Mouse (Mus musculus) brain, embryonic 18.5 days (tissue): ENCODE results near the gene Tmem159.

ENCODE experiments used
- DNase-seq: peaks from one replicate; pipeline ENCODE4 v3.0.0-alpha.2; 2012; ENCODE audit warnings: low read depth, low spot score

Gene Tmem159

GRCm38 (mm10) chr7:120102164-120102972 lies at the start of gene Tmem159:
Tmem159 (plus strand) TSS chr7:120102353.
- DNase-seq = no peak

GRCm38 (mm10) chr7:120054016-120054415 lies 48.1 kb upstream of the Tmem159 start:
- no peak for DNase-seq

GRCm38 (mm10) chr7:120055479-120055878 lies 46.7 kb upstream of the Tmem159 start:
- no peak for DNase-seq

DNA sequence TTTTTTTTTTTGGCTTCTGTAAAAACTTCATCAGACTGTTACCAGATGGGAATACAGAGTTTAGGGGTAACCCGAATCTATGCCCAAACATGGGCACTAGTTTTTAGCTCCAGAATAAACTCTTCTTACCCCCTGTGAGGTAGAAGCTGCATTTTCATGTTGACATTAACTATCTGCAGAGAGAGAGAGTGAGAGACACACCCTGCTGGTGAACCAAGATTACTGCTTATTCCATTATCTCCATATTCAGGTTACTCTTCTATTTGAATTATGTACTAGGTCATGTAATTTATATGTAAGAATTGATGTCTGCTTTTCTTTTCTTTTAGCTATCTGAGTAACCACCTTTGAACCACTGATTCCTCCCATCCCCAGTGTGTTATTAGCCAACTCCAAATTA lies 38.1 kb upstream of the Tmem159 start:
- DNase-seq = no peak

DNA sequence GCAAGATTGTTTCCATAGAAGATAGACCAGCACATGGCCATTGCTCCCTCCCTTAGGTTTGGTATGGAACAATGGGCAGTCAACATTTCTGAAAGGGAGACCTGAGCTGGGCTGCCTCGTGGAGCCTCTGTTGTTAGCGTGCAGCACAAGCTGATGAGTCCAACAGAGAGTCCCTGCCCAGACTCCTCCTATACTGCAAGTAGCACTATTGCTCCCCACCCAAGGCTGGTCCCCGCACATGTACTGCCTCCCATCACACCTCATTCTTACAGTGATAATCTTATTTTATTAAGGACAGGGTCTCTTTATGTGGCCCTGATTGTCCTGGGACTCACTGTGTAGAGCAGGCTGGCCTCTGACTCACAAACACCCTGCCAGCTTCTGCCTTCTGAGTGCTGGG lies 34.0 kb upstream of the Tmem159 start:
- DNase-seq = no peak

DNA sequence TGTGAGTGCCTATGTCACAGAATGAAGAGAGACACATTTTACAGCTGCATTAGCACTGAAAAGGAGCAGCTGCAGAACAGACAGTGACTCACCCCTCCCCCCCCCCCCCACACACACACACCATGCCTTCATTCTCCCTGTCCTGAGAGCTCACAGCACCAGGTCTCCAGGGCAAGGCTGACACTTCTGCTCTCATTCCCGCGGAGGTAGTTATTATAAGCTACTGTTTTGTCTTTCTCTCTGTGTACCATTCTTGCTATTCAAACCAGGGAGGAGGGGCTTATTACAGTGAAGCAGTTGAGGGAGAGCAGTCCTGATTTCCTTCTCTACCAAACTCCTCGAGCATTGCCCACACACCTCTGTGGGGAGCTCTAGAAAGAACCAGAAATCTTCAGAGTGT lies 33.0 kb upstream of the Tmem159 start:
- DNase-seq = no peak

GRCm38 (mm10) chr7:120080177-120080576 lies 22.0 kb upstream of the Tmem159 start:
- no peak for DNase-seq

DNA sequence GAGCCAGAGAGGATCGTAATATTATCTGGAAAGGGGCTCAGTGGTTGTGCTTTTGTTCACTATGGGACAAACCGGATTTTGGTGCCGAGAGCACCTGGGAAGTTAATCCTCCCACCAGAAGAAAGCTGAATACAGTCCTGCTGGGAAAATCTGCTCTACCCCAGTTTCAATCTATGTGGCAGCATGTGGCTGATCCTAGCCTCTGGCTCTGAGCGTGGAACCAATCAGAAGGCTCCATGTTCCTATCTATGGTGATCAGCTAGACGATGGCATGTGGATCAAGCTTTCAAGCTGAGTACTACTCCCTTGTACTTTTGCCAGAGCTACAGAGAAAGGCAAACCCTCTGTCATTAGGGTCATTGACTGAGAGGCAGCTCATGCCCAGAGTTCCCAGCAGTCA lies 9.1 kb upstream of the Tmem159 start:
- DNase-seq = no peak

GRCm38 (mm10) chr7:120094216-120094615 lies 7.9 kb upstream of the Tmem159 start:
- no peak for DNase-seq

DNA sequence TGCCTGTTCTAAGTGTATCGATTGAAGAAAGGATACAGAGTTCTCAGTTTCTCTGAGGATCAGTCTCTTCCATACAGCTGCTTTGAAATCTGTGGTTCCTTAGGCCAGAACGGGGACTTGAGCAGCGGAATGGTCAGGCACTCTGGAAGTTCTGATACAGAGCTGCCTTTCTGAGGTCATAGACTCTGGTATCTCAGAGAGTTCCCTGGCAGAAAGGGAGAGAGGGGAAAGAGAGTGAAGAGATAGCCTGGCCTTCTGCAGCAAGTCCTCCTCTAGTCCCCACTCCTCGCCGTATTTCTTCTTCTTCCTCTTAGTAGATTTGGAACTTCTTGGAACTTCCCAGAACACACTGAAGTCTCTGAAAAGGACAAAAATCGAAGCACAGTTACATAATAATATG lies 7.0 kb upstream of the Tmem159 start, which contains the start of gene Dnah3:
Gene Dnah3 (minus strand): TSS at position 101 of the 400 bp plus-strand sequence.
- DNase-seq = no peak

- DNase-seq = no peak
These were observed 4.3 kb upstream of the Tmem159 start for GRCm38 (mm10) chr7:120097845-120098244.

GRCm38 (mm10) chr7:120098403-120098802 lies 3.8 kb upstream of the Tmem159 start:
- DNase-seq = no peak

DNA sequence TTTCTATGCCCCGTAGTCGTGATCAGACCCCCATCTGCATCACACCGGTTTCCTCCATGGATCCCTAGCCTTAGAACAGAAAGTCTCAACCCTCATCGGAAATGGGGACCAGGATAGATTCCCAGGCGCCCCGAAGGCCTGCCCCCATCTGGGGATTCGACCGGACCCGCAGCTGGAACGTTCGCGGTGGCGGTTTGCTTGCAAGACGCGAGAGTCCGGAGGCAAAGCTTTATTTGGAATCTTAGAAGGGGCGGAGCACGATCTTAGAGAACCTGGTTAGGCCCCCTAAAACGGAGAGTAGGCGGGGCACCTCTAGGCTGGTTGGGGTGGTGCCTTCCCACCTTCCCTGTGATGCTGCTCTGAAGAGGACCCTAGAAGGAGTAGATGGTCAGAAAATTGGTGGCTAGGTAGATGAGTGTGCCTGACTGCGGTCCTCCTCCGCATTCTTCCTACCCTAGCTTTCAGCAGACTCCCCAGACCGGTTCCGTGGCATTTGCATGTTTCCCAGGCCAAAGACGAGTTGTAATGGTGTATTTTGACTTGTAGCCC lies 940 bp downstream of the Tmem159 start:
- DNase-seq = no peak

DNA sequence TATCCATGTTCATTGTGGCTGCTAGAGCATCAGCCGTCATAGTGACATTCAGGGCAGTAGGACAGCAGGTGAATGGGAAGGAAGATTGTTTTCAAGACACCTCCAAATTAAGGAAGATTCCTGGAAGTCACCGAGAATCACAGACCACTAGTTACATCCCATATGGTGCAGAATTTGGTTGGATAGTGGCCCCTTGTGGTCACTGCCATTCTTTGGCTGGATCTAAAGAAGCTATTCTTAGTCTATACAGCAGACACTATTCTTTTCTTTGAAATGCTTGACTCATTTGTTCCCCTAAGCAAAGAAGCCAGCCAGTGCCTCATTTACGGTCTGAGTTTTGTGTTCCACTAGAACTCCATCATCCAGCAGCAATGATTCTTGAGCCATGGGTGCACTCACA lies 2.8 kb downstream of the Tmem159 start:
- DNase-seq = no peak

DNA sequence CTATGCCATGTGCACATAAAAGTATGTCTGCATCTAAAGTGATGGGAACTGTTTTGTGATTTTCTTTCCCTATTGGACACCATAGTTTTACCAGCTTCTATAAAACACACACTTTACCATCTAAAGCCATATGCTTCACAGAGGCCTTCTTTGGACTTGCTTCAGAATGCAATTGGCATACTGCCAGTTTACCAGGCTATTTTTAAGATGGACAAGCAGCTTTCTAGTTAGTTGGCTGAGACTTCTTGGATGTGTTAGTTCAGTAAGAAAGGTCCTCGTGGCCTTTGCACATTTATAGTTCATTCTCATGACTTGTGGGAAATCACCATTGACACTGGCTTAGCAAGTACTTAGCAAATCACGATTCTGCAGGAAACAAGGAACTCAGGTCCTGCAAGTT lies 4.2 kb downstream of the Tmem159 start:
- no peak for DNase-seq

DNA sequence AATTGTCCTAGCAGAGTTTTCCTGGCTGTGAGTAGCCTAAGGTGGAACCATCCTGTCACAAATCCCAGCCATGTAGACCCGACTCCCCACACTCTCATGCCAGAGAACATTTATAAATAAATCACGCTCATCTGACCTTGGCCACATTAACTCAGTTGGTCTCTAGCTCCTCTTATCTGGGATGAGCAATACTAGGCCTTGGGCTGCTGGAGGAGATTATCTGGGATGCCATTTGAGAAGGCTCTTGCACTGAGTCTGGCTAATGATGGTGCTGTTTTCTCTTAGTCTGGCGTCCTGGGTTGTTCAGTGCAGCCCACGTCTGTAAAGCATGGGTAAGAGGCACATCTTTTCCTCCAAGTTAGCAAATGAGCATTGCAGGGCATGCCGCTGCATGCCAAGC lies 7.5 kb downstream of the Tmem159 start:
- DNase-seq = no peak

DNA sequence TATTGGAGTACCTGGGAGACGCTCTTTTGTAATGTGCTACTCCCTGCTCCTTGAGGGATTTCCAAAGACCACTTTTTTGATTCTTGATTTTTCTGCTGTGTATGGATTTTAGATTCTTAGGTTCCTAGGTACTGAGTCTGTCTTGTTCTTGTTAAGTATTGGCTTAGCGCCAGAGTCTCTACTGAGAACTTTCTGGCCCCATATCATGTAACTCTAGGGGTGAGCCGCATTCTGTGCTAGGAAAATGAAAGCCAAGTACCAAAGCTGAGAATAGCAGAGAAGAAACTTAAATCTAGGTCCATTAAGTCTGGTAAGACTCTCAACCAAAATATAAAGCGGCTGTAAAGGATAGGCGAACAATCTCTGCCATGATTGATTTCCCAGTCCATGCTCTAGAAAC lies 14.8 kb downstream of the Tmem159 start:
- no peak for DNase-seq

DNA sequence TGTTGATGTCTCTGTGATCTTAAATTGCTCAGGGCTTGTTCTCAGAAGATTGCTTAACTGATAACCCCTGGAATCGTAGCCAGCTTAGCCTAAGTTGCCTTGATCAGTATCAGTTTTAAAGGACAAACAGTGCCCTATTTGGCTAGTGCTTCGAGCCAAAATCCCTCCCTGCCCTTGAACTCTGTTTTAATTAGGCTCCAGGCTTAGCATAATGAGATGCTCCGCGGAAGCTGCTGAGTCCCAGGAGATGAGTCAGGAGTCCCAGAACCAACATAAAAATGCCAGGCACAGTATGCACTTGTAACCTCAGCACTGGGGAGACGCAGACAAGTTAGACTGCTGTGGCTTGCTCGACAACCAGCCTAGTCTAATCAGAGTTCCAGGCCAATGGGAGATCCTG lies 15.4 kb downstream of the Tmem159 start:
- no peak for DNase-seq

GRCm38 (mm10) chr7:120123776-120124175 lies 21.6 kb downstream of the Tmem159 start:
- DNase-seq = no peak

GRCm38 (mm10) chr7:120124844-120125243 lies 22.7 kb downstream of the Tmem159 start:
- DNase-seq = peak; percentile 40

DNA sequence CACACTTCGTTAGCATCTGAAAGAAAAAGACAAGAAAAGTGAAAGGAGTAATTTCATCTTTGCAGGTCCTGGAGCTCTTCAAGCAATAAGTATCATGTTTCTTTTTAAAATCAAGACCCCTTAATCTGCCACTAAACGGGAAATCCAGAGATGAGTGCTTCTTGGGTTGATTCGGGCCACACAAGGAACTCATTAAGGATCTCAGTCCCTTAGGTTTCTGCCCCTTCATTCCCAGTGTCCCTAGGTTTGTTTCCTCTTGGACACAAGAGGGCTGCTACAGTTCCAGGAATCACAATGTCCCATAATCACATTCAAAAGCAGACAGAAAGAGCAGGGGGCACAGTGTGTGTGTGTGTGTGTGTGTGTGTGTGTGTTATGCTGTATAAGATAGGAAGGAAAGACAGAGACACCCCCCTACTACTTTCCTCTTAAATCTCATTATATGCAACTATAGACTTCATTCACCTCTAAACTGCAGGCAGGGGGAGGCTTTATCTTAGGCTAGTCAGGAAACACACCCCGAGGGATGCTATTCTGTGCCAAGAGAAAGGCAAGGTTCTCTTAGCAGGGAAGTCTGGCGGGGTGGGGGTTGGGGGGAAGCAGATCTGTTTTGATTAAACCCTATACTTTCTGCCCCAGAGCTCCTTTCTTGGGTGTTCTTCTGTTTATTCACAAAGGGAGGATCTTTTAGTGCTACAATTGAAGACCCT lies 25.0 kb downstream of the Tmem159 start:
- DNase-seq = no peak

- DNase-seq = no peak
These were observed 25.5 kb downstream of the Tmem159 start for GRCm38 (mm10) chr7:120127686-120128059.

GRCm38 (mm10) chr7:120128951-120129350 lies 26.8 kb downstream of the Tmem159 start:
- DNase-seq = no peak
